ENCODE assay signal across 19 mouse cellular contexts in genomic region chr4:81345141-81345540, GRCm38 (mm10).
"Had no signal": no experiment of that assay in that cellular context is flagged by ENCODE, and none has a peak within 500 bp of the region (broad histone marks: within the 10 kb centered on the region; RNA-seq: fewer than 3 reads in every experiment).

No protein-coding gene starts in this region.

- DNase-seq: lung, adult 18-20 months; lung, embryonic 14.5 days; lung, postnatal 10 days; lung, postnatal 4 days; retina, postnatal 1 day; right cerebral cortex, adult 18-20 months; right cerebral cortex, postnatal 25 days; right cerebral cortex, postnatal 4 days; spleen, adult 18-20 months; thymus, adult 18-20 months; thymus, postnatal 14 days; thymus, postnatal 36 days had no signal

- H3K9me3 ChIP-seq: liver, embryonic 15.5 days; midbrain, embryonic 10.5 days; midbrain, embryonic 13.5 days; midbrain, embryonic 15.5 days; neural tube, embryonic 13.5 days; neural tube, embryonic 15.5 days had no signal

- H3K9ac ChIP-seq: liver, embryonic 15.5 days; lung, embryonic 14.5 days; midbrain, embryonic 13.5 days; midbrain, embryonic 15.5 days; neural tube, embryonic 13.5 days; neural tube, embryonic 15.5 days had no signal

- H3K4me1 ChIP-seq: liver, embryonic 15.5 days; midbrain, embryonic 10.5 days; midbrain, embryonic 13.5 days; midbrain, embryonic 15.5 days; neural tube, embryonic 13.5 days; neural tube, embryonic 15.5 days had no signal

- H3K4me3 ChIP-seq: liver, embryonic 15.5 days; midbrain, embryonic 10.5 days; midbrain, embryonic 13.5 days; midbrain, embryonic 15.5 days; myocyte; neural tube, embryonic 13.5 days; neural tube, embryonic 15.5 days had no signal

- ATAC-seq: midbrain, embryonic 13.5 days; midbrain, embryonic 15.5 days had no signal

- H3K27ac ChIP-seq: liver, embryonic 15.5 days; midbrain, embryonic 10.5 days; midbrain, embryonic 13.5 days; midbrain, embryonic 15.5 days; neural tube, embryonic 13.5 days; neural tube, embryonic 15.5 days had no signal

- H3K4me2 ChIP-seq: liver, embryonic 15.5 days; lung, embryonic 14.5 days; midbrain, embryonic 13.5 days; midbrain, embryonic 15.5 days; neural tube, embryonic 13.5 days; neural tube, embryonic 15.5 days had no signal

- H3K27me3 ChIP-seq: liver, embryonic 15.5 days; midbrain, embryonic 13.5 days; midbrain, embryonic 15.5 days; neural tube, embryonic 13.5 days; neural tube, embryonic 15.5 days had no signal

- H3K36me3 ChIP-seq: liver, embryonic 15.5 days; midbrain, embryonic 15.5 days had no signal
